ENCODE assay signal across 8 mouse cellular contexts in the genomic region with DNA sequence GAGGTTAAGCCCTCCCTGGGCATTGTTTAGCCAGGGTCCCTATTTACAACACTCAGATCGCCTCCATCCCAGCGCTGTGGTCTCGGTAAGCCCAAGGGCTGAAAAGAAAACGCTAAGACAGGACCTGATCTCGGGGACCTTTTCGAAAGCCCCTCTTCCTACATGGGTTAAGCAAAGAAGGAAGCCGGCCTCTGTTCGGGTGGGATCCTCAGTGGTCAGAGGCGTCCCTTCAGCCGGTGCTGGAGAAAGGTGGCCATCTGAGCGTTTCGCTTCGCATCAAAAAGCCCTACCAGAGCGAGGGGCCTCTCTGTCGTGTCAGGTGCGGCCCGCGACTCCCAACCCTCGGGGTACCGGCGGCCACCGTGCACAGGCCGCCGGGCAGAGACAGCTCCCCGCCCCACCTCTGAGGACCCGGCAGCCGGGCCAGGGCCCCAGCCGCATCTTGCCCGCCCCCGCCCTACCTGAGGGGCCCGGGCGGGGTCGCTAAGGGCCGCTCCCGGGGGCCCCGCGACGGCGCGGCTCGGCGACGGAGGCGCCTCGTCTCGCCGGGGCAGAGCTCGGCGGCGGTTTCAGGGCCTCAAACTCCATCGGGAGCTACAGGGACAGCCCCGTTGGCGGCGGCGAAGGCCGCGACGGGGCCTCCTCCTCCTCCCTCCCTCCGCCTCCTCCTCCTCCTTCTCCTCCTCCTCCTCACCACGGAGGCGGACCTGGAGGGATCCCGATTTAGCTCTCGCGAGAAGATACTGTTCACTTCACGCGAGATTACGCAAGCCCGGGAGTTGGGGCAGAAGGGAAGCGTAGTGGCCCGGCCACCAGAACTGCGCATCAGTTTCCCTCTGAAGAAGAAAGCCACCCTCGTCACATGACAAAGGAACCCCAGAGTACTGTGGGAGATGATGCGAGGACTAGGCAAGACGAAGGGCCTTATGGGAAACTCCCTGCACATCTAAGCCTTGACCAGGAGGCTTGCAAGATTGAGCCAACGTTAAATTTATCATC. TPM values are rescaled to one million over a fixed set of nuclear protein-coding genes. Genes with fewer than 3 reads are reported as not detected.
A peak's percentile ranks its signal among the peaks of the same experiment; 100 is the strongest.
DNase-seq lines count a peak whose midpoint lies in the region; ATAC-seq lines count a peak whose summit lies in the region.

A gene (minus strand): TSS at position 598 of the 999 bp plus-strand sequence.

- H3K27me3 ChIP-seq in hindbrain, embryonic 16.5 days (replicated peaks; ENCODE audit: control insufficient read depth, insufficient read depth, low read length), result no peaks in the 10 kb centered on the region

- under 1% methylated on average over 47 of the region's 75 CpGs for WGBS in hindbrain, embryonic 16.5 days
- under 1% methylated on average over 53 of the region's 75 CpGs for WGBS in macrophage (ENCODE audit: missing documents)

- no peaks in the 10 kb centered on the region for H3K9me3 ChIP-seq in hindbrain, embryonic 16.5 days (ENCODE audit: control insufficient read depth, low read length)

- peaks cover under 1% of the 10 kb centered on the region for H3K36me3 ChIP-seq in hindbrain, embryonic 16.5 days (ENCODE audit: control insufficient read depth, insufficient read depth, low read length)
- peaks cover 5% of the 10 kb centered on the region; the same call in 1 of the 2 replicates for H3K36me3 ChIP-seq in macrophage (ENCODE audit: inconsistent target)

- ATAC-seq in hindbrain, embryonic 16.5 days, result peak; percentile 98

- H3K27ac ChIP-seq in hindbrain, embryonic 16.5 days (ENCODE audit: low read depth, low read length), result peak within 1 kb of the TSS; percentile 98
- peak within 1 kb of the TSS; percentile 48 for H3K27ac ChIP-seq in macrophage

- peak; percentile 94 for DNase-seq in WW6 (ENCODE audit: low read depth, low spot score)
- peak; percentile 85 to 92 for DNase-seq in cerebellum, postnatal 4 days (ENCODE audit: low spot score in 2 of 2)
- peak; percentile 97 for DNase-seq in gastrocnemius, adult 18-20 months (ENCODE audit: low spot score)
- DNase-seq in left cerebral cortex, adult 18-20 months (ENCODE audit: low spot score in 2 of 2), result peak; percentile 91 to 94
- peak; percentile 97 for DNase-seq in right cerebral cortex, adult 18-20 months
- peak; percentile 85 for DNase-seq in urinary bladder, postnatal 10 days (ENCODE audit: low spot score)

- peaks cover 9% of the 10 kb centered on the region for H3K4me1 ChIP-seq in hindbrain, embryonic 16.5 days (ENCODE audit: control insufficient read depth, insufficient read depth, low read depth, low read length)

- peak within 1 kb of the TSS; percentile 99 for H3K9ac ChIP-seq in hindbrain, embryonic 16.5 days (ENCODE audit: low read depth, low read length)

- peak within 1 kb of the TSS; percentile 99 for H3K4me3 ChIP-seq in hindbrain, embryonic 16.5 days (ENCODE audit: low read length)
- peak within 1 kb of the TSS; percentile 94 for H3K4me3 ChIP-seq in macrophage (ENCODE audit: inconsistent target)

- H3K79me2 ChIP-seq in macrophage (ENCODE audit: inconsistent target), result peaks cover 67% of the 10 kb centered on the region

- H3K4me2 ChIP-seq in hindbrain, embryonic 16.5 days (ENCODE audit: low read length), result peak within 1 kb of the TSS; percentile 77

RNA-seq across cellular contexts. Expression of the gene that starts here (rescaled TPM):
- 10 to 100 TPM; 39.0 to 46.2 TPM for total RNA-seq in gastrocnemius, adult 18-20 months (2021)
- polyA plus RNA-seq in hindbrain, embryonic 16.5 days (2015; fragmentation: Nextera tagmentation; extraction: Ambion mirVana), result 16.3 and 16.6 TPM in 2 replicates
- 10 to 100 TPM; 74.6 to 81.6 TPM for total RNA-seq in left cerebral cortex, adult 18-20 months (2021)
- total RNA-seq in macrophage (2018; cell fraction: chromatin; rRNA removed), result 100 to 1,000 TPM in 23 of 26 experiments, 10 to 100 TPM in 3; 82.8 to 212 (median 165) TPM
- 10 to 100 TPM; 15.9 to 39.1 (median 28.6) TPM for total RNA-seq in macrophage (2018; cell fraction: cytosol; rRNA removed)
- total RNA-seq in macrophage (2018; cell fraction: nucleus; rRNA removed), result 100 to 1,000 TPM in 14 of 26 experiments, 10 to 100 TPM in 12; 64.9 to 167 (median 108) TPM
- polyA plus RNA-seq in macrophage (2018), result 8.6 to 13.4 TPM (median 12.1 TPM) in 3 replicates

Comparison
In these comparisons a context has a peak if more than half of its experiments do, and no peak if none do; other contexts are left out.
1. Peak in every context shown above with its lines: DNase-seq, ATAC-seq, H3K4me3 ChIP-seq and H3K27ac ChIP-seq.